Mouse (Mus musculus) frontal cortex, postnatal 25 days (tissue): ENCODE measurements around the gene Dzip1l.

Experiments
- DNase-seq, 2 experiments: peaks; one replicate each; pipeline ENCODE4 v3.0.0; 2022; ENCODE audit warnings: low spot score in 2 of 2

Dzip1l gene

DNA sequence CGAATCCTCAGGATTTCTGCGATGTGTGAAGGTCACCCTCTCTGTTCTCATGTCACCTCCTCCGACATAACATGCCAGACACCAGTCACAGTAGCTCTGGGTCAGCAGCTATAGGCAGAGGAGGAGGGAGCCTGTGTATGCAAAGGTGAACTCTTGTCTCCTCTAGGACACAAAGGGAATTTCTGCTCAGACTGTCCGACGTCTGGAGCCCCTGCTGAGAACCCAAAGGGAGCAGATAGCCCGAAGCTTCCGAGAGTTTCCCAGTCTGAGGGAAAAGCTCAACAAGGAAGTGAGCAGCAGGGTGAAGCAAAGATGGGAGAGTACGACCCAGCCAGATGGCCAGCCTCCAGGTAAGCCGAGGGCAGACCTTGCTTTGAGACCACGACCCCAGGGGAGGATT, 31.5 kb downstream of the Dzip1l start:
- DNase-seq = no peak

DNA sequence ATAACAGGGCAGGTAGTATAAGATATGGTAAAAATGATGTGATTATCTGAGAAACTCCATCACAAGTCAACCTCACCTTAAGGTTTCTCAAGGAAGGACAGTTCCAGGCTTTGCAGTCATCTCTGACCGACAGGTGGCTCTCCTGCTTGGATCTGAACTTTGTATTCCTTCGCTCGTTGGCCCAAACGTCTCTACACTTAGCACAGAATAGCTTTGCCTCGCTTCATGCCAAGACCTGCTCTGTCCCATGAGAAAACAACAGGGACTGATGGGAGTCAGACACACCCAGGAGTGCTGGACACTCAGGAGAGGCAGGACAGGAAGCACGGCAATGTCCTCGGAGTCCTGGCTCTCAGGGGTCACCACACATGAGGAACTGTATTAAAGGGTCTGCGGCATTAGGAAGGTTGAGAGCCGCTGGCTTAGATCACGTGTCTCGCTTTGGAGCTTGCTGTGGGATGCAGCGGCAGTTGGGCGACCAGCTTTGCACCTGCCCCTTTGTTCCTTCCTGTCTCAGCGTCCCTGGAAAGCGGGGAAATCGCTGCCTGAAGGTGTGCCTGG, 32.4 kb downstream of the Dzip1l start:
- DNase-seq = no peak

DNA sequence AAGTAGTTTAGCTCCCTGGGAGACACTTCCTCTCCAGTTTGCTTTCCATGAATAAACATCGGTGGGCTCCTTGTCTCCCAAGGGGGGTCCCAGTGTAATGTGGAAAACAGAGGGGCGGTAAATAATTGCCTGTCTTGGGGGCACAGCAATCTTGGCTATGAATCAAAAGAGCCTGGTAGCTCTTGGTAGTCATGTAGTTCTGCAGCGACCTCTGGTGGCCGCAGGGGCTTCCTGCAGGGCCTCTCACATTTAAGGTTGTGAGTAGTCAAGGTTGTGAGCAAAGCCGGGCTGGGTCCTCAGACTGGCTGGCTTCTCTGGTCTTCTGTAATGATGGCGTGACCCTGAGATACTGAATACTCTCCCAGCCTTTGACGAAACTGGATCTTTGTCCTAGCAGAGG, 33.1 kb downstream of the Dzip1l start:
- DNase-seq = peak; percentile 48 to 63

GRCm38 (mm10) chr9:99662887-99663286, 33.6 kb downstream of the Dzip1l start:
- DNase-seq = no peak

DNA sequence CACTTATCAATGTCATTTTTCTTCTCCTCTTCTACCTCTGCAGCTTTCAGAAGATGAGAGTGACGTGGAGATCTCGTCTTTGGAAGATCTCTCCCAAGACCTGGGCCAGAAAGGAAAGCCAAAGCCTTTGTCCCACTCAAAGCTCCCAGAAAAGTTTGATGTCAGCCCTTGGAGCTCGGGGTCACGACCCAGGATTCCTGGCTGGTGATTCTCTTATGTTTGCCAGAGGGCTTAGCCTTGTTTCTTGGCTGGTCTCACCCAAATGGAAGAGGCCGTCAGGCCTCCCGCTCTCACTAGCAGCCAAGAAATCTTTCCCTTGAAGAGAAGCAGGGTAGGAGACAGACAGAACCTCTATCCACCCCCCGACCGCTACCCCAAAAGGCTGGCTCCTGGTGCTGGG, 38.3 kb downstream of the Dzip1l start:
- DNase-seq = no peak

- DNase-seq = no peak
Observed at GRCm38 (mm10) chr9:99671603-99672002, 42.3 kb downstream of the Dzip1l start.

DNA sequence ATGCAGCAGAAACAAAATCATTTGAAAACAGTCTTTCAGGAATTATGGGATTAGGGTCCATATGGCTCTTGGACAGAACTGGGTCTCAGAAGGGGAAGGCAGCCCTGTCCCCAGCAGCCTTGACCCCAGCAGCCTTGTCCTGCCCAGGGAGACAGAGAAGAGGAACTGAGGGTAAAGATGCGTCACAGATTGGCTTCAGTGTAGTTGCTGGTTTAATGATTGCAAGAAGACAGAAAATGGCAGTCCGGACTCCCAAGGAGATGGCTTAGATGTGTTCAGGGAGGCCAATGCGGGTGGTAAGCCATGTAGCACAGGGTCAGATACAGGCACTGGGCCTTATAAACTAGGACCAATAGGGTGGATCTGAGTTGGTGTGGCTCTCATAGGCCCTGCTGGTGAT, 46.4 kb downstream of the Dzip1l start:
- DNase-seq = no peak

GRCm38 (mm10) chr9:99681980-99682570, 52.8 kb downstream of the Dzip1l start:
- DNase-seq = no peak

GRCm38 (mm10) chr9:99685061-99685521, 55.8 kb downstream of the Dzip1l start:
- DNase-seq = no peak

DNA sequence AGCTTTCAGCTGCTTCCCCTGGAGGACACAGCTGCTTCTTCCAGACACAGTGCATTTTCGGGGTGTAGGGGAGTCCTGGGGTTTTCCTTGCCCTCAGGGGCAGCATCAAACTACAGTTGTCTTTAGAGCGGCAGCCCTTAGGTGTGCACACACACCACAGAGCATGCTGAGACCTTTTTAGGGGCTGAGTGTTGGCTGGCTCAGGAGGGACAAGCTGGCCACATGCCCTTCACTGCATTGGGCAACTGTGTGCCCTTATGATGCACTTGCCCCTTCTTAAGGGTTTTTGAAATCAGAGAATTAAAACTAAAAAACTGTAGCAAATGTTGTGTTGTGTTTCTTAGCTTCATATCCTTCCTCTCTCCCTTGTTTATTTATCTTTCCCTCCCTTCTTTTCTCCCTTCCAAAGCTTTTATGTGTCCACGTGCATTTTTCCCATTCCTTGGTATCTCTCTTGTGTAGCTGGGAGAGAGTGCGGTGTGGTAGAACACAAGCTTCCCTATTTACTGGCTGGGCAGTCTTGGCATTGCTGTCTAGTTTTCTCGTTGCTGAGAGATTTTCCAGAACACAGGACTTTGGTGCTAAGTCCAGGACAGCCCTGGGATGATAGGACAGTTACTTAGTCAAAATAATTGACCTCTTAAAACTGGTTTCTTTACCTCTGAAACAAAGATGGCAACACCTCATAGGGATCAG, 56.4 kb downstream of the Dzip1l start:
- DNase-seq = no peak

GRCm38 (mm10) chr9:99689796-99690195, 60.5 kb downstream of the Dzip1l start:
- no peak for DNase-seq

- DNase-seq = no peak
Observed at GRCm38 (mm10) chr9:99690386-99690785, 61.1 kb downstream of the Dzip1l start.

- no peak for DNase-seq
Observed at GRCm38 (mm10) chr9:99694961-99695360, 65.7 kb downstream of the Dzip1l start.

DNA sequence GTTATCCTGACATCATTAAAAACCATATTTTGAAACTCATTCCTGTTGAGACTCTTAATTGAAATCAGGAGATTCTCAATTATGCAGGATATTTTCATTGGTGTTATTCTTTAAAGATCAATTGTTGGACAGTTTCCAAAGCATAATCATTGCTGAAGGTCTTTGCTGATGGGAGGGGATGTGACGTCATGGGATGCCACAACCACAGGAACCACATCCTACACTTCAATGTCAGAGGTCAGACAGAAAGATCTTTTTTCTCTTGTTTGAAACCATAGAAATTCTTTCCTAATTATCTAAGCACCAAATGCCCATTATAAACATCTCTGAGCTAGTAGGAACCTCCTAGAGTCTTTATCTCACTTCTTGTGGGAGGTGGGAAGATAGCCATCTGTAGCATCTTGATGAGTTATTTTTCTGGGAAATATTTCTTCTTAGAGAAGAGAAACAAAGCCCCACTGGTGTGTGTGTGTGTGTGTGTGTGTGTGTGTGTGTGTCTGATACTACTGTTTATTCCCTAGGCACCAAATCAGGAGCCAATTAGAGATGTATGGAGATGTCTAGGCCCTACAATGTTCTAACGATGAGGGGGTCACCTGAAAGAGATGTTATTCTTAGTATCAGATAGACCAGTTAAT, 70.6 kb downstream of the Dzip1l start:
- no peak for DNase-seq

GRCm38 (mm10) chr9:99701187-99701586, 71.9 kb downstream of the Dzip1l start:
- no peak for DNase-seq

GRCm38 (mm10) chr9:99702215-99702614, 72.9 kb downstream of the Dzip1l start:
- DNase-seq = no peak

GRCm38 (mm10) chr9:99703711-99704110, 74.4 kb downstream of the Dzip1l start:
- no peak for DNase-seq

GRCm38 (mm10) chr9:99706264-99706663, 77.0 kb downstream of the Dzip1l start:
- DNase-seq = no peak

- DNase-seq = no peak
Observed at GRCm38 (mm10) chr9:99707425-99708126, 78.3 kb downstream of the Dzip1l start.

- DNase-seq = no peak
Observed at GRCm38 (mm10) chr9:99709588-99710248, 80.4 kb downstream of the Dzip1l start.

DNA sequence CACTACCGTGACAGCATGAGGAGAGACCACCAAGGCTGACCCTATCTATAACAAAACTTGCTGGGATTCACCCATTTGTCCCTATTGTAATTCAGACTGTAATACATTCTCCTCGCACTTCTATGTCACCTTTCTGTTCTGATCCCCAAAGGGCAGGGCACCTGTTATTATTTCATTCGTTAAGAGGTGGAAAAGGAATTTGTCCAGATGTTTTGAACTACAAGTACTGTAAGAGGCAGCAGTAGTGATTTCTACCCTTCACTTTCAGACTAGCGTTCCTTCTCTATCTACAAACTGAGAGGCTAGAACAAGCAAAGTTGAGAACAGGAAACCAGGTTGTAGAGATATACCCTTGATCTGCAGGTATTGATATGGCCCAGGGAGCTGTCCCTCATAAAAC, 81.0 kb downstream of the Dzip1l start:
- DNase-seq = no peak

GRCm38 (mm10) chr9:99717134-99717533, 87.8 kb downstream of the Dzip1l start, which contains the start of gene Cldn18:
TSS of gene Cldn18 (minus strand) at chr9:99717267.
- DNase-seq = no peak
